Mouse (Mus musculus): ENCODE results near the gene Fdxacb1.

Fdxacb1 gene

DNA sequence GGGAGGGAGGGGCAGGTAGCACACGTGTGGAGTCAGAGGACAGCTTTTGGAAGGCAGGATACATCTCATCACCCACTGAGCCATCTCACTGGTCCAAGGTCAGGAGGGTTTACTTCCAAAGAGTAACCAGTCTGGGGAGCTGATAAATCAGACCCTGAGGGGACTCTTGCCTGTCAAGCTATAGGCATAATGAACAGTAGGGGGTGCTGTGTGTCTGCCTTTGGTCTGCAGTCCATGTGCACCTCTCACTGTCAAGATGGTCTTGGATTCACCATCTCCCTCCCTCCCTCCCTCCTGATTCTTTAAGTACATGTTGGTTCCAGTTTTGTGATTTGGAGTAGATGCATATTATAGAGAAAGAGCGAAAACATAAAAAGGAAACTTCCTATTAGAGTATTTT, 32.9 kb downstream of the Fdxacb1 start:
- intact Hi-C loops (cut with DNase I), result no loop called here

DNA sequence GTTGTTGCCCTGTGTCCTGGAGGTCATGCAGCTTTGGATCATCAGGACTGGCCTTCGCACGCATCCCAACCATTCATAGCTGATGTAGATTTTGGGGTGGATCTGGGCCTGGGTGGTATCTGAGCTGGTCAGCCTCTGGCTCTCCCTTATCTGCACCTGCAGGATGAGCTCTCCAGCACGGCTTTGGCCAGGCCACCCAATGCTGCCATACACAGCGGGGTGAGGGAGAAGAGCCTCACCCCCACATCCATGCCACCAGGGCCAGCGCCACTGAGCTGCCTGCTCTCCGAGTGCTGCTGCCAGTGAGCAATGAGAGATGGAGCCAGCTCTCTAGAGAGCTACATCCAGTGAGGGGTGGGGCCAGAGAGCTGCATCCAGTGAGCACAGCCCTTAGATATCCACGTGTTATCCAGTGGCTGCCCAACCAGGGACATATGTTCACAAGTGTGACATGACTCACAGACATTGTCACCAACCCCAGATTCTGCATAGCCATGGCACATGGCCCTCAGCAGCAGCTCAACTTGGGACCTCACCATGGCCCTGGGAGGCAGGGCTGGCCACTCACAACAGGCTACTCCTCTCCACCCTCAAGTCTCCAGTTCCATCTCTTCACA, 35.1 kb downstream of the Fdxacb1 start:
- intact Hi-C loops (cut with DNase I), result no loop called here

DNA sequence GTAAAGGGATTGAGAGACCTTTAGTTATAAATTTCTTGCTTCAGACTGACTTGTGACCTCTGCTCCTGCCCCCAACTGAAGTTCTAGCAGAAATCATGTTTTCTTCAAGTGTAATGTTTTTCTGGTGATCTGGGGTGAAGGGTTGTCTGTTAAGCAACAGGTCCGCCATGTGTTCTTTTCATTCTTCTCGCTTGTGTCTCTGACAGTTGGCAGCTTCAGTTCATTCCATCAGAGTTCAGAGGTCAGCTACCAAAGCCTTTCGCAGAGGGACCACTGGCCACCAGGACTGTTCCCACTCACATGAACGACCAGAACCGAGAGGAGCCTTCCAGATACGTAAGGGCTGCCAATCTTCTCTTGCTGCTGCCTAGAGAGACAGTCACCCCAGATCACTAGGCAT, 40.4 kb downstream of the Fdxacb1 start:
- intact Hi-C loops (cut with DNase I), result no loop called here

DNA sequence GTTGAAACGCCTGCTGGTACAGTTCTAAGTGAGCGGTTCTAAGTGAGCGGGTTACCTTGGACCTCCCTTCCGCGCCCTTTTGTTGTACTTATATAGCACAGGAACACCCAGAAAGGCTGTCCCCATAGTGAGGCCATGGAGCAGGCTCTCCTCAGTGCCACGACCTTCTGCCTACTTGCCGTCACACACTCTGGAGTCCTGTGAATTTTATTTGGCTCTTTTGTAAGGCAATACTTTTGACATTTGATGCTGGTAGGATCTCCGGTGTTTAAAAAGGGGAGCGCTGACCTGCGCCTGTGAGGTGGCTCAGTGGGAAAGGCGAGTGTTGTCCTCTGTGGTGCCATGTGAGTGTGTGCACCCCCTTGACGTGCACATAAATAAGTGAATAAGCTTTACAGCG, 41.1 kb downstream of the Fdxacb1 start:
- intact Hi-C loops (cut with DNase I), result no loop called here

DNA sequence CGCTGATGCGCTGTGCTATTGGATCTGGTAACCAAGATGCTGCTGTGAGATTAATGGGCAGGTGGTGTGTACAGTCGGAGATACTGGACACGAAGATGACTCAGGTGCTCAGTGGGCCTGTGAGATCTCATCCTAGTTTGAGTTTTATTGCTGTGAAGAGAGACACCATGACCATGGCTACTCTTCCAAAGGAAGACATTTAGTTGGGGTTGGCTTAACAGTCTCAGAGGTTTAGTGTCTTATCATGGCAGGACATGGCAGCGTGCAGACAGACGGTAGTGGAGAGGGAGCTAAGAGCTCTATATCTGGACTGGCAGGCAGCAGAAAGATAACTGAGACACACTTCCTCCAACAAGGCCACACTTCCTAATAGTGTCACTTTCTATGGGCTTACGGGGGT, 43.2 kb downstream of the Fdxacb1 start:
- intact Hi-C loops (cut with DNase I), result no loop called here

DNA sequence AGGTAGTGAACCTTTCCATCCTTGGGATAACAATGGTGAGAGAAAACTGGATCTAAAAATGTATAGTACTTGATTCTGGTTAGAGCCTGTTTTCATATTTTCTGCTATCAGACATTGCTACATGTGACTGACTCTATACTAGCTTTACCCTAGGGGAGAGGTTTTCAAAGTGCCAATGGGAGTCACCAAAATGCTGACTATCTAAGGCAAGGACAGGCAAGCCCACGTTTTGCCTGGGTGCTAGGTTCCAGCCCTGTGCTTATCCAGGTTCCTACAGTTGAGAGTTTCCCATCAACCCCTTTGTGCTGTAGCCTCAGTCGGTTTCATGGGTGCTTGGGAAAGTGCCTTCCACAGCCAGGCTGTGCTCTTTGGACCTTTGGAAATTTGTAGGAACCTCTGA, 43.7 kb downstream of the Fdxacb1 start:
- intact Hi-C loops (cut with DNase I), result no loop called here

DNA sequence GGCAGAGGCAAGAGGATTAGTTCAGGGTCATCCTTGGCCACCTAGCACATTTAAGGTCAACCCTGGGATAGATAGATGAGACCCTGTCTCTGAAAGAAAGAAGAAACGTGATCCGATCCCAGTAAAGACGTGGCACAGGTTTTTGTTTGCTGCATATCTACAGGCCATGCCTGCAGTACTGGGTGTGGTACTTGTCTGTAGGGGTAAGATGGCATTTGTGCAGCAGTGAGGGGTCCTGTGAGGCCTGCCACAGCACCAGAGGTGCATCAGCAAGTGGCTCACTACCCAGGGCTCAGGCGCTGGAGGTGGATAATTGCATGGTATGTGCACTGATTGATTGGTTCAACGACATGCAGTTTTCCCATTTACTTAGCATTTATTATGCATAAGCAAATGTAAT, 45.8 kb downstream of the Fdxacb1 start:
- intact Hi-C loops (cut with DNase I), result no loop called here

DNA sequence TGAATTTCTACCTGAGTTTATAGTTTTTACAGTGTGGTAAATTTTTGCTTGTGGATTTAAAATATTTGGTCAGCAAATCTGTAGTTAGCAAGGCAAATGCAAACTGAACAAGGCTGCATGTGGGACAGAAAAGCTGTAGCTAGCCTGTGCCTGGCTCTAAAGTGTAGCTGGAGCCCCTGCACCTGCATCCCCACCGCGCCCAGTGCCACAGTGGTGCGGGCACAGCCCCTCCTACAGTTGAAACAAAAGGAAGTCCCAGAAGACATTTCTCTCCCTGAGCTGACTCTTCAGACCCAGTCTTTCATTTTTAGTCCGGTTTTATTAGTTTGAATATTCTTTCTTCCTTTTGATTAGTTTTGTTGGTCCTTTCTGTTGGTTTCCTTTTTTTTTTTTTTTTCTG, 47.6 kb downstream of the Fdxacb1 start:
- intact Hi-C loops (cut with DNase I), result no loop called here

DNA sequence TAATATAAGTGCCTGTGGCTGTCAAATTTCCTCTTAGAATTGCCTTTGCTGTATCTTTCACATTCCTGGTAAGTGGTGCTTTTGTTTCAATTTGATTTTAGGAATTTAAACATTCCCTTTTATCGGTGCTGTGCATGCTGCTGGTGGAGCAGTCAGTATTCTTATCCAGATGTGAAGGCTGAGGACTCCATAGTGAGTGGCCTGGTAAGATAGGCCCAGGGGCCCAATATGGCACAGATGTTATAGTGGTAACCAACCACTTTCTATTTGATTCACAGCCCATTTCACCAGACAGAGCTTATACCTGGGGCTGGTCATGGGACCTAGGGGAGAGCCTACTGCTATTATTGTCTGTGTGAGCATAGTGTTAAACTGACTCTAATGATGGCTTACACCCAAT, 48.5 kb downstream of the Fdxacb1 start:
- intact Hi-C loops (cut with DNase I), result no loop called here

DNA sequence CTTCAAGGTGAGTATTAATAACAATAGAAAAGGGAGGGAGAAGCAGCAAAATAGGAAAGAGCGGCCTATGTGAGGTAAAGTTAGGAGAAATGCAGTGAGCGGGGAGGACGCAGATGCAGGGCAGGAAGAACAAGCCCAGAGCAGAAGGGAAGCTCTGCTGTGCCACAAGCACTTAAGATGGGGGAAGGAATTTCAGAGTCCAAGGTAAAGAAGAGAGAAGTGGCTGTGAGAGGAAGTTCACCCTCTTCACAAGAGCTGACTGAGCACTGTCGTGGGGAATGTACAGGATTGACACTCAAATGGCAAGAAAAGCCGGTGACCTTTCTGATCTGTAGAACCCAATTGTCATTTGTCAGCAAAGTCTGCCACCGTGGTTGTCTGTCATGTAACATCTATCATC, 50.0 kb downstream of the Fdxacb1 start:
- intact Hi-C loops (cut with DNase I), result no loop called here

DNA sequence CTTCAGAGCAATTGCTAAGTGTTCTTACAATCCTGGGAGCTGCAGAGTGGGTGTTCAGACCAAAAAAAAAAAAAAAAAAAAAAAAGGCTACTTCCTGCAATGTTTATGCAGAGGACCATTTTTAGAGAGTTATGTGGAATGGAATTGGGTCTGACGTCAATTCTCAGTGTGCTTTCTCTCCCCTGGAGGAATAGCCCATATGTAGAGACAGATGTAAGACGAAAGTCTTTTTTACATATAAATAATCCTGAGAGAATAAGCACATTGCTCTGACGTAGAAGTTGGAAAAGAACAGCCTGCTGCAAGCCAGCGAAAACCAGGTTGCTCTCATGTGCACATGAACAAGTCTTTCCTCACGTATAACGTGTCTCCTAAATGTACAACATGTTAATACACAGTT, 51.7 kb downstream of the Fdxacb1 start:
- intact Hi-C loops (cut with DNase I), result no loop called here

DNA sequence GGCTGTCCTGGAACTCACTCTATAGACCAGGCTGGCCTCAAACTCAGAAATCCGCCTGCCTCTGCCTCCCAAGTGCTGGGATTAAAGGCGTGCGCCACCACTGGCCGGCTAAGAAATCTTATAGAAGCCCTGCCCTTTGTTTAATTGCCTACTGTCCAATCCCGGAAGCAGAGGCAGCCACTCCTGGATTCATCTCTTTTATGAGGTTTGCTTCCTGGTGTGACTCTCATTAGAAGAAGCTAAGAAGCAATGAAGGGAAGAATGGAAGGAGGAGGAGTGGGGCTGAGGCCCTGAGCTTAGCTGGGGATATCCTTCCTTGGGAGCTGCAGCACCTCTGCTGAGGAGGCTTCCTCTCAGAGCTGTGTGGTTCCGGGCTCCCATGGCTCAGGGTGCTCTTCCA, 53.6 kb downstream of the Fdxacb1 start:
- intact Hi-C loops (cut with DNase I), result no loop called here

DNA sequence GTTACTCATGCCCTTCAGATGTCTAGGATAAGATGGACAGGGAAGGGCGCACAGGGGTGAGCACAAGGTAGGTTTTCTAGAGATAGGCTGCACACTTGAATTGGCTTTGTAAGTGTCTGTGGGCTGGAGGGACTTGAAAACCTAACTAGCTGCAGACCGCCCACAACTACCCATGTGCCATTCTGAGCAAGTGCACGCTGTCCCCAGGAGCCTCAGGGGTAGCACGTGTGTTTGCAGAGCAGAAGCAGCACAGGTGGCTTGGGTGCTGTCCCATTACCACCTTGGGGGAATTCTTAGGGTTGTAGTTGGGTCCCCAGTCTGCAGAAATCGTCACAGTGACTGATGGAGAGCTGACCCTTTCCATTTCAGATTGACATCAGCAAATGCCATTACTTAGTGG, 54.2 kb downstream of the Fdxacb1 start:
- intact Hi-C loops (cut with DNase I), result no loop called here
